12 mouse cellular contexts compared by ENCODE assay signal in genomic region chr2:72557161-72557560, GRCm38 (mm10).
DNase-seq lines count a peak whose midpoint lies in the region; ATAC-seq and TF ChIP-seq lines count a peak whose summit lies in the region.
"Had no signal": no experiment of that assay in that cellular context is flagged by ENCODE, and none has a peak within 500 bp of the region (broad histone marks: within the 10 kb centered on the region; RNA-seq: fewer than 3 reads in every experiment).

No protein-coding gene starts in this region.

- WGBS in heart, embryonic 10.5 days = 51% methylated on average over 3 of the region's 3 CpGs
- 43% methylated on average over 3 of the region's 3 CpGs for WGBS in midbrain, embryonic 13.5 days
- WGBS in midbrain, postnatal 0 days = 60% methylated on average over 3 of the region's 3 CpGs
- WGBS in limb, embryonic 10.5 days = 38% methylated on average over 3 of the region's 3 CpGs
- WGBS in liver, embryonic 12.5 days (ENCODE audit: insufficient replicate concordance) = 52% methylated on average over 3 of the region's 3 CpGs

- H3K4me2 ChIP-seq in midbrain, embryonic 13.5 days (replicated peaks) = no peak overlapping the region
- no peak overlapping the region for H3K4me2 ChIP-seq in midbrain, postnatal 0 days (ENCODE audit: low read depth, low read length, poor library complexity, severe bottlenecking)
- no peak overlapping the region for H3K4me2 ChIP-seq in liver, embryonic 12.5 days

- no peaks in the 10 kb centered on the region for H3K36me3 ChIP-seq in heart, embryonic 10.5 days
- no peaks in the 10 kb centered on the region for H3K36me3 ChIP-seq in midbrain, embryonic 13.5 days
- no peaks in the 10 kb centered on the region for H3K36me3 ChIP-seq in midbrain, postnatal 0 days (ENCODE audit: insufficient read depth, low read length)
- H3K36me3 ChIP-seq in limb, embryonic 10.5 days = no peaks in the 10 kb centered on the region
- no peaks in the 10 kb centered on the region for H3K36me3 ChIP-seq in liver, embryonic 12.5 days

- peaks cover 27% of the 10 kb centered on the region for H3K4me1 ChIP-seq in heart, embryonic 10.5 days
- H3K4me1 ChIP-seq in midbrain, embryonic 13.5 days (replicated peaks) = peaks cover 31% of the 10 kb centered on the region
- H3K4me1 ChIP-seq in midbrain, postnatal 0 days (ENCODE audit: insufficient read depth, low read length) = no peaks in the 10 kb centered on the region
- H3K4me1 ChIP-seq in limb, embryonic 10.5 days = peaks cover 34% of the 10 kb centered on the region
- no peaks in the 10 kb centered on the region for H3K4me1 ChIP-seq in liver, embryonic 12.5 days

- H3K9me3 ChIP-seq in heart, embryonic 10.5 days = no peaks in the 10 kb centered on the region
- no peaks in the 10 kb centered on the region for H3K9me3 ChIP-seq in midbrain, embryonic 13.5 days
- no peaks in the 10 kb centered on the region for H3K9me3 ChIP-seq in midbrain, postnatal 0 days (ENCODE audit: low read length)
- no peaks in the 10 kb centered on the region for H3K9me3 ChIP-seq in limb, embryonic 10.5 days (replicated peaks)
- H3K9me3 ChIP-seq in liver, embryonic 12.5 days (replicated peaks) = no peaks in the 10 kb centered on the region; the same call in 1 of the 2 replicates

- 0 out of 2 replicates have a peak overlapping the region, but pooled peaks have one; percentile 29 for H3K27ac ChIP-seq in heart, embryonic 10.5 days
- H3K27ac ChIP-seq in midbrain, embryonic 13.5 days = 0 out of 2 replicates have a peak overlapping the region, but pooled peaks have one; percentile 16
- H3K27ac ChIP-seq in midbrain, postnatal 0 days (ENCODE audit: low read depth, low read length) = no peak overlapping the region
- peak overlapping the region; percentile 76 for H3K27ac ChIP-seq in limb, embryonic 10.5 days
- H3K27ac ChIP-seq in liver, embryonic 12.5 days = no peak overlapping the region

- no peak for ATAC-seq in midbrain, embryonic 13.5 days
- no peak for ATAC-seq in midbrain, postnatal 0 days (ENCODE audit: low FRiP score)
- ATAC-seq in liver, embryonic 12.5 days = no peak
- ATAC-seq: liver, postnatal 0 days; Patski had no signal

- DNase-seq in heart, embryonic 10.5 days (ENCODE audit: low spot score) = no peak
- no peak for DNase-seq in heart, adult 8-10 months (ENCODE audit: low spot score)
- no peak for DNase-seq in midbrain, postnatal 0 days (ENCODE audit: low spot score)
- no peak for DNase-seq in limb, embryonic 10.5 days (ENCODE audit: low spot score)
- no peak for DNase-seq in right cerebral cortex, adult 2 months (ENCODE audit: low spot score in 2 of 2)
- DNase-seq: adrenal gland, adult 8-10 months; liver, postnatal 0 days; spleen, adult 18-20 months; thymus, postnatal 14 days had no signal

- TF ChIP-seq CTCF in midbrain, postnatal 0 days (IDR thresholded peaks at IDR 0.05) = no peak

- no peak overlapping the region for H3K9ac ChIP-seq in midbrain, embryonic 13.5 days (replicated peaks)
- no peak overlapping the region for H3K9ac ChIP-seq in midbrain, postnatal 0 days (replicated peaks; ENCODE audit: low read length, poor library complexity, severe bottlenecking)
- no peak overlapping the region for H3K9ac ChIP-seq in liver, embryonic 12.5 days
- H3K9ac ChIP-seq: liver, postnatal 0 days had no signal

- no peaks in the 10 kb centered on the region for H3K27me3 ChIP-seq in heart, embryonic 10.5 days (ENCODE audit: insufficient read depth, poor library complexity, severe bottlenecking)
- H3K27me3 ChIP-seq in midbrain, embryonic 13.5 days = peaks cover 17% of the 10 kb centered on the region
- no peaks in the 10 kb centered on the region for H3K27me3 ChIP-seq in midbrain, postnatal 0 days (ENCODE audit: insufficient read depth, low read length)
- 0 out of 2 replicates have a peak, but pooled peaks cover 3% of the 10 kb centered on the region for H3K27me3 ChIP-seq in limb, embryonic 10.5 days (ENCODE audit: low read depth, poor library complexity, severe bottlenecking)
- no peaks in the 10 kb centered on the region; the same call in 1 of the 2 replicates for H3K27me3 ChIP-seq in liver, embryonic 12.5 days (replicated peaks)

- H3K4me3 ChIP-seq in heart, embryonic 10.5 days = no peak overlapping the region
- H3K4me3 ChIP-seq in midbrain, embryonic 13.5 days (replicated peaks) = no peak overlapping the region
- H3K4me3 ChIP-seq in midbrain, postnatal 0 days (ENCODE audit: low read depth, low read length) = no peak overlapping the region
- H3K4me3 ChIP-seq in limb, embryonic 10.5 days = 0 out of 2 replicates have a peak overlapping the region, but pooled peaks have one; percentile 17
- no peak overlapping the region for H3K4me3 ChIP-seq in liver, embryonic 12.5 days

Comparison
In these comparisons a context has a peak if more than half of its experiments do, and no peak if none do; other contexts are left out.
1. H3K27ac ChIP-seq: peak in heart, embryonic 10.5 days (single experiment), midbrain, embryonic 13.5 days (single experiment) and limb, embryonic 10.5 days (single experiment); none in midbrain, postnatal 0 days (single experiment) and liver, embryonic 12.5 days (single experiment).